Comparison of ENCODE assay signal across 11 mouse cellular contexts in genomic region chr2:122576295-122576694, GRCm38 (mm10). TPM values are rescaled to one million over a fixed set of nuclear protein-coding genes. Genes with fewer than 3 reads are reported as not detected.
DNase-seq lines count a peak whose midpoint lies in the region; ATAC-seq and TF ChIP-seq lines count a peak whose summit lies in the region.
"Had no signal": no experiment of that assay in that cellular context is flagged by ENCODE, and none has a peak within 500 bp of the region (broad histone marks: within the 10 kb centered on the region; RNA-seq: fewer than 3 reads in every experiment).

No protein-coding gene starts in this region.

- no peak overlapping the region for H3K4me3 ChIP-seq in heart, embryonic 14.5 days (ENCODE audit: control insufficient read depth in 1 of 2, insufficient read depth in 1 of 2, low read depth in 1 of 2, low read length in 2 of 2)
- no peak overlapping the region for H3K4me3 ChIP-seq in lung, embryonic 14.5 days (ENCODE audit: low read depth, low read length)
- H3K4me3 ChIP-seq in liver, embryonic 16.5 days (ENCODE audit: low read depth, low read length), result no peak overlapping the region
- H3K4me3 ChIP-seq: hindbrain, embryonic 10.5 days; midbrain, embryonic 15.5 days had no signal

- H3K9ac ChIP-seq in heart, embryonic 14.5 days (ENCODE audit: low read length), result peak overlapping the region; percentile 40; the same call in 1 of the 2 replicates
- H3K9ac ChIP-seq in lung, embryonic 14.5 days, result no peak overlapping the region
- no peak overlapping the region for H3K9ac ChIP-seq in liver, embryonic 16.5 days (ENCODE audit: low read depth, low read length)
- H3K9ac ChIP-seq: forebrain, postnatal 0 days; midbrain, embryonic 15.5 days had no signal

- no peak for DNase-seq in heart, postnatal 14 days
- peak; percentile 64 for DNase-seq in lung, embryonic 14.5 days
- DNase-seq in lung, adult 18-20 months, result no peak
- DNase-seq in liver, result peak; percentile 17
- no peak for DNase-seq in spleen, postnatal 10 days (ENCODE audit: low spot score in 2 of 2)
- DNase-seq: forebrain, postnatal 0 days; lung, adult 2 months had no signal

- 0 out of 2 replicates have a peak, but pooled peaks have one; percentile 59 for ATAC-seq in heart, embryonic 14.5 days (ENCODE audit: insufficient number of reproducible peaks, insufficient read depth, low FRiP score, low read depth)
- ATAC-seq in lung, embryonic 14.5 days (ENCODE audit: insufficient read depth), result peak; percentile 88; the same call in 1 of the 2 replicates
- peak; percentile 58 for ATAC-seq in liver, embryonic 16.5 days (ENCODE audit: low read depth)
- ATAC-seq: forebrain, postnatal 0 days; midbrain, embryonic 15.5 days had no signal

- H3K27me3 ChIP-seq in heart, embryonic 14.5 days (ENCODE audit: control insufficient read depth, insufficient read depth, low read length), result no peaks in the 10 kb centered on the region
- no peaks in the 10 kb centered on the region for H3K27me3 ChIP-seq in lung, embryonic 14.5 days (ENCODE audit: insufficient read depth, low read length)
- no peaks in the 10 kb centered on the region for H3K27me3 ChIP-seq in liver, embryonic 16.5 days (ENCODE audit: control insufficient read depth, insufficient read depth, low read depth, low read length)
- H3K27me3 ChIP-seq: midbrain, embryonic 15.5 days had no signal

- H3K4me2 ChIP-seq in heart, embryonic 14.5 days (ENCODE audit: low read length), result peak overlapping the region; percentile 29
- peak overlapping the region; percentile 44 for H3K4me2 ChIP-seq in lung, embryonic 14.5 days
- no peak overlapping the region for H3K4me2 ChIP-seq in liver, embryonic 16.5 days (ENCODE audit: low read depth, low read length)
- H3K4me2 ChIP-seq: midbrain, embryonic 15.5 days had no signal

- H3K4me1 ChIP-seq in heart, embryonic 14.5 days (ENCODE audit: control insufficient read depth in 2 of 2, insufficient read depth in 2 of 2, low read length in 2 of 2), result peaks cover 15 to 26% of the 10 kb centered on the region in 2 experiments; a peak in 3 of 4 replicates
- H3K4me1 ChIP-seq in lung, embryonic 14.5 days (ENCODE audit: insufficient read depth), result peaks cover 9% of the 10 kb centered on the region; the same call in 1 of the 2 replicates
- no peaks in the 10 kb centered on the region for H3K4me1 ChIP-seq in liver, embryonic 16.5 days (ENCODE audit: control insufficient read depth, low read depth, low read length)
- H3K4me1 ChIP-seq: hindbrain, embryonic 10.5 days; midbrain, embryonic 15.5 days had no signal

- whole genome bisulfite sequencing in heart, embryonic 14.5 days, result 19% methylated on average over 5 of the region's 5 CpGs
- 22% methylated on average over 5 of the region's 5 CpGs for WGBS in lung, embryonic 14.5 days
- 34% methylated on average over 5 of the region's 5 CpGs for WGBS in liver, embryonic 16.5 days (ENCODE audit: insufficient replicate concordance)

- peak overlapping the region; percentile 17 to 47; a peak in 2 of 4 replicates for H3K27ac ChIP-seq in heart, embryonic 14.5 days (replicated peaks in 1 of 2; ENCODE audit: control insufficient read depth in 1 of 2, insufficient read depth in 1 of 2, low read depth in 2 of 2, low read length in 2 of 2)
- peak overlapping the region; percentile 42; the same call in 1 of the 2 replicates for H3K27ac ChIP-seq in lung, embryonic 14.5 days (ENCODE audit: low read depth)
- no peak overlapping the region for H3K27ac ChIP-seq in liver, embryonic 16.5 days (ENCODE audit: low read length)
- H3K27ac ChIP-seq: hindbrain, embryonic 10.5 days; midbrain, embryonic 15.5 days had no signal

- no peaks in the 10 kb centered on the region for H3K36me3 ChIP-seq in heart, embryonic 14.5 days (ENCODE audit: control insufficient read depth, insufficient read depth, low read length)
- H3K36me3 ChIP-seq in lung, embryonic 14.5 days (ENCODE audit: insufficient read depth), result no peaks in the 10 kb centered on the region
- H3K36me3 ChIP-seq in liver, embryonic 16.5 days (ENCODE audit: control insufficient read depth, insufficient read depth), result no peaks in the 10 kb centered on the region
- H3K36me3 ChIP-seq: hindbrain, embryonic 10.5 days; midbrain, embryonic 15.5 days had no signal

- TF ChIP-seq CTCF in lung, embryonic 14.5 days (IDR thresholded peaks at IDR 0.05; ENCODE audit: low read depth), result no peak

- intact Hi-C loops in heart, postnatal 14 days (cut with DNase I), result loop anchor here (5.0 to 10.0 kb wide), 2 partner anchors 179 to 194 kb away; no protein-coding TSS in a partner anchor

- no peaks in the 10 kb centered on the region for H3K9me3 ChIP-seq in heart, embryonic 14.5 days (ENCODE audit: control insufficient read depth, low read length)
- no peaks in the 10 kb centered on the region for H3K9me3 ChIP-seq in lung, embryonic 14.5 days (ENCODE audit: low read depth, low read length)
- no peaks in the 10 kb centered on the region for H3K9me3 ChIP-seq in liver, embryonic 16.5 days (replicated peaks; ENCODE audit: control insufficient read depth, low read length)
- H3K9me3 ChIP-seq: hindbrain, embryonic 10.5 days; midbrain, embryonic 15.5 days had no signal

RNA-seq across cellular contexts. Expression of gene Gatm, which starts 34.8 kb away (rescaled TPM):
- polyA plus RNA-seq in heart, embryonic 14.5 days (2014; fragmentation: Nextera tagmentation; extraction: Ambion mirVana), result 13.2 and 19.0 TPM in 2 replicates
- 1 to 10 TPM; 5.3 to 6.3 TPM for total RNA-seq in heart, postnatal 14 days (2021)
- polyA plus RNA-seq in lung, embryonic 14.5 days (2014; fragmentation: Nextera tagmentation; extraction: Ambion mirVana), result 6.1 and 6.9 TPM in 2 replicates
- 27.4 and 29.7 TPM in 2 replicates for polyA plus RNA-seq in liver, embryonic 16.5 days (2015; fragmentation: Nextera tagmentation; extraction: Ambion mirVana)

Comparison
In these comparisons a context has a peak if more than half of its experiments do, and no peak if none do; other contexts are left out.
1. DNase-seq: peak in lung, embryonic 14.5 days (single experiment) and liver (single experiment); none in heart, postnatal 14 days (0 of 2), lung, adult 18-20 months (0 of 2) and spleen, postnatal 10 days (0 of 2).
2. Peak in every context shown above with its lines, with median percentiles within 50 percentile points of each other: ATAC-seq.